Mouse (Mus musculus) common myeloid progenitor, adult 5-6 weeks (primary cell): ENCODE data around the gene Fbxl14. TPM values are rescaled to one million over a fixed set of nuclear protein-coding genes. Genes with fewer than 3 reads are reported as not detected.

Source experiments
- total RNA-seq: library from RNA; stranded (forward); fragments of 200-1000, 187-1606 nt; gene quantifications from 2 replicates; pipeline ENCODE4 v1.2.3, GENCODE M21; 2017

Gene Fbxl14
- total RNA-seq, 1 experiment from 2014 or later = 48.1 TPM

Other genes starting within 250 kb of the Fbxl14 start
- 0.18 and 0.34 TPM in 2 replicates for gene Cacna2d4, start 243.1 kb upstream of the Fbxl14 start, total RNA-seq
- gene Lrtm2, start 148.9 kb upstream of the Fbxl14 start, total RNA-seq = 0.24 TPM in 1 of 2 replicates, not detected in the other
- gene Adipor2, start 62.0 kb upstream of the Fbxl14 start, total RNA-seq = 93.7 and 111 TPM in 2 replicates
- gene Wnt5b, start 64.7 kb downstream of the Fbxl14 start, total RNA-seq = 0.82 TPM in 1 of 2 replicates, not detected in the other